Mouse (Mus musculus) stomach, postnatal 0 days (tissue): ENCODE results near the gene Foxn3.

Experiments used
- CTCF ChIP-seq: IDR thresholded peaks from 2 replicates; pipeline ENCODE4 v1.5.1; 2016; ENCODE audit warnings: antibody characterized with exemption, low read depth, mild to moderate bottlenecking, moderate library complexity
- EP300 ChIP-seq: optimal IDR thresholded peaks from 2 replicates; pipeline ENCODE3; 2016; ENCODE audit warnings: antibody characterized with exemption

DNA sequence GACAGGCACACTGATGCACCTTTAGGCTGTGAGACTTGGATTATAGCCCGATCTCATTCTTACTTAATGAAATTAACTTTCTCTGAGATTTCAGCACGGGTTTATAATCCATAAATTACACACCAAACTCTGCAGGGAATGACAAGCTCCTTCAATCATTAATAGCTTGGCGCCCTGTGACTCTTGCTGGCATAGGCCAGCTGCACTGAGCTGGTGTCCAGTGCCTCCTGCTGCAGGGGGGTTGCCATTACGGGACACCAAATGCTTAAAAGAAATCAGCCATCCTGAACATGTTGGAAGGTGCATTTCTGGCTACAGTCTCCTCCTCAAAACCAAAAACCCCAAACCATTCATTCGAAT, 364.3 kb downstream of the Foxn3 start:
- no peak for TF ChIP-seq EP300
- TF ChIP-seq CTCF, result peak; percentile 53
